Mouse (Mus musculus) small intestine, adult 2 months (tissue): ENCODE data around the gene Slc35f3. TPM values are rescaled to one million over a fixed set of nuclear protein-coding genes. Genes with fewer than 3 reads are reported as not detected.

Experiments
- H3K27ac ChIP-seq: fragments of 200-500 bp; 2 replicates; pipeline ENCODE4 v1.5.1; 2012; ENCODE audit warnings: low read depth, low read length, control low read depth, inconsistent platforms; ENCODE audit not compliant: insufficient read depth
- H3K27me3 ChIP-seq: fragments of 200-500 bp; 2 replicates; pipeline ENCODE4 v1.6.1; 2012; ENCODE audit warnings: mild to moderate bottlenecking, moderate library complexity, low read length, inconsistent platforms; ENCODE audit not compliant: control insufficient read depth, insufficient read depth
- H3K36me3 ChIP-seq: fragments of 200-500 bp; 2 replicates; pipeline ENCODE4 v1.6.1; 2012; ENCODE audit warnings: mild to moderate bottlenecking, low read length, control low read depth, inconsistent platforms; ENCODE audit not compliant: control insufficient read depth, insufficient read depth
- H3K4me1 ChIP-seq: fragments of 200-500 bp; 2 replicates; pipeline ENCODE4 v1.6.1; 2012; ENCODE audit warnings: low read length, inconsistent platforms, mixed read lengths; ENCODE audit not compliant: control insufficient read depth, insufficient read depth, insufficient read length
- H3K4me3 ChIP-seq: fragments of 200-500 bp; 2 replicates; pipeline ENCODE4 v1.5.1; 2012; ENCODE audit warnings: low read depth, mild to moderate bottlenecking, control low read depth, inconsistent platforms, low read length, moderate library complexity
- CTCF ChIP-seq: fragments of 200-500 bp; IDR thresholded peaks from 2 replicates; pipeline ENCODE4 v1.5.1; 2012; ENCODE audit warnings: low read depth, mild to moderate bottlenecking, control low read depth, inconsistent platforms, low read length, moderate library complexity, mixed read lengths; ENCODE audit not compliant: insufficient replicate concordance, insufficient read length; ENCODE audit errors: extremely low read depth
- POLR2A ChIP-seq: fragments of 200-500 bp; IDR thresholded peaks from 2 replicates; pipeline ENCODE4 v1.6.1; 2012; ENCODE audit warnings: low read depth, mild to moderate bottlenecking, control low read depth, inconsistent platforms, low read length, moderate library complexity
- WGBS: fragments of 180-500 bp; shearing (Covaris S2); methylation state at CpG from one replicate; pipeline ENCODE4 v1.1.7; 2018; 5-methylcytosine and 5-hydroxymethylcytosine counted together
- polyA plus RNA-seq: library from polyadenylated mRNA; depleted of rRNA; stranded (reverse); fragments of >200 nt; gene quantifications from 2 replicates; pipeline ENCODE4 v1.2.3, GENCODE M21; 2012

The Slc35f3 gene
- polyA plus RNA-seq, 1 experiment: not detected

DNA sequence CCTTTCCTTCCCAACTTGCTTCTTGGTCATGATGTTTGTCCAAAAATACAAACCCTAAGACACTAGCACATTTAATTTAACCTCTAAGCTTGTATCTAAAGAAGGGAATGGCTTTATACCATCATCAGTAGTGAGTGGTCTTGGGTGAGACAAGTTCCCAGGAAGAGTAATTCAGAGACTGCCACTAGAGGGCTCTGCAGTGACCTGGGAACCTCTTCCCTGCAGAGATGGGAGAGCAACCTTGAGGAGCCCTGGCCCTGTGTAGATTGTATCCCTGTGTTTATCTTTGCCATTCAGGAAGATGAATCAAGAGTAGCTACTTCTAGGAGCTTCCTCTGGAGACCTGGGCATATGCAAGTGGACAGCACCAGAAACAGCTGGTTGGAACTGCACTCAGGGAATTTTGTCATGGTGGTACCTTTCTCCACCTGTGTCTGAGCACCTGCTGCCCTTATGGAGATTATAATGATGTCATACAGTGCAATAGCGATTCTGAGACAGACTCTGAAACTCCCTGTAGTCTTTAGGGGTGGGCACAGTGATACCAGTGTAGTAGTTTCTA lies 993 bp upstream of the Slc35f3 start:
- H3K27ac ChIP-seq: no peak overlapping the region
- H3K4me1 ChIP-seq: no peaks in the 10 kb centered on the region
- H3K4me3 ChIP-seq: no peak overlapping the region
- peak; percentile 61; the same call in 1 of the 2 replicates for TF ChIP-seq CTCF
- no peak for TF ChIP-seq POLR2A
- H3K36me3 ChIP-seq: no peaks in the 10 kb centered on the region
- peaks cover 12% of the 10 kb centered on the region for H3K27me3 ChIP-seq
- 11% methylated on average over 1 of the region's 1 CpGs for WGBS

DNA sequence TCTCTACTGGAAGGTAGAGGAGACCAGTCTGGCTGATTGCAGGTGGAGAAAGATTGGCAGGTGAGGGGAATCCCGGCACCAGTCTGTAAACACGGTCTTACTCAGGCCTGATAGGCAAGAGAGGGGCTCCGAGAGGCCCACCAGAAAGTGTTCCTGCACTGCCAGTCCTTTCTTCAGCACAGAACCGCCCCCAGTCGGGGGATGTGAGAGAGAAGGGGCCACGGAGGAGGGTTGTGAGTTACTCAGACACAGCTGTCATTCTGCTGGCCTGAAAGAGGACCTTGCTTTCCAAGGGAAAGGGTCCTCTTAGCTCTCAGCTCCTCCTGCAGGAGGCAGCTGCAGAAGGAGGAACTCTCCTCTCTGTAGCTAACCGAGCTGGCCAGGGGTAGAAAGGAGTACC lies 975 bp downstream of the Slc35f3 start:
- WGBS: 22% methylated on average over 7 of the region's 7 CpGs
- TF ChIP-seq CTCF (no peak), POLR2A (no peak)
- H3K36me3 ChIP-seq: no peaks in the 10 kb centered on the region
- no peak overlapping the region for H3K4me3 ChIP-seq
- peaks cover 12% of the 10 kb centered on the region for H3K27me3 ChIP-seq
- no peaks in the 10 kb centered on the region for H3K4me1 ChIP-seq
- no peak overlapping the region for H3K27ac ChIP-seq

DNA sequence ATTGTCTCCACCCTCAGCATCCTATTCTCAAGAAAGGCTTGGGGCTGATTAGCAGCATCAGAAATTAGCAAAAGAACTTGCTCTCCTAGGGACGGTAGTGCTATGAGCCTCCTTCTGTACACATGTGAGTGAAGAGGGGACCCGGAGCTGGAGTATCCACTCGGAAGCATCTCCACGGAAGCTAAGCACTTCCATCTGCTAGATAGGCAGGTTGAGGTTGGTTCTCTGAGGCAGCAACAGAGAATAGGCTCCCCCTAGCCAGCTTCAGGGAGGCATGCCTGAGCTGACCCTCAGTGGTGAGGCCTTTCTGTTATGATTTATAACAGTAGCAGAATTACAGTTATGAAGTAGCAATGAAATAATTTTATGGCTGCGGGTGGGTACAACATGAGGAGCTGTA lies 2.0 kb downstream of the Slc35f3 start:
- H3K27ac ChIP-seq: no peak overlapping the region
- H3K4me3 ChIP-seq: no peak overlapping the region
- H3K36me3 ChIP-seq: no peaks in the 10 kb centered on the region
- WGBS: 77% methylated on average over 5 of the region's 5 CpGs
- no peaks in the 10 kb centered on the region for H3K4me1 ChIP-seq
- TF ChIP-seq CTCF: no peak
- TF ChIP-seq POLR2A: no peak
- H3K27me3 ChIP-seq: peaks cover 12% of the 10 kb centered on the region

DNA sequence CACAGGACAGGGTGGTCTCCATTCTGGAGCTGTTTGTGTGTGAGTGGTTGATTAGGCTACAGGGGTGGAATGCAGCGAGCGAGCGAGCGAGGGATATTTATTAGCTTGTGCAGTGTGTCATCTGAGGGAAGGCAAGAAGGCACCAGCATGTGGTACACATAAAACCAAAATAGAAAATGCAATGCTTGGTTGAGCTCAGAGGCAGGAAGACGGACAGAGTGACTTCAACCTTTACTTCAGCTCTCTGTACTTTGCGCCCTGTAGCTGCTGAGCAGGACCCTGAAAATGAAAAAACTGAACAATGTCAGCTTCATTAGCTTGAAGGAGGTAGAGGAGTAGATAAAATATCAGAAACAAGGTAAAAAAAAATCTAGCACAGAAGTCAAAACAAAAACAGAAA lies 3.2 kb downstream of the Slc35f3 start:
- Histone ChIP-seq H3K27ac (no peak overlapping the region), H3K27me3 (peaks cover 12% of the 10 kb centered on the region), H3K4me3 (no peak overlapping the region), H3K36me3 (no peaks in the 10 kb centered on the region), H3K4me1 (no peaks in the 10 kb centered on the region)
- no peak for TF ChIP-seq POLR2A
- no peak for TF ChIP-seq CTCF
- 87% methylated on average over 6 of the region's 6 CpGs for WGBS

DNA sequence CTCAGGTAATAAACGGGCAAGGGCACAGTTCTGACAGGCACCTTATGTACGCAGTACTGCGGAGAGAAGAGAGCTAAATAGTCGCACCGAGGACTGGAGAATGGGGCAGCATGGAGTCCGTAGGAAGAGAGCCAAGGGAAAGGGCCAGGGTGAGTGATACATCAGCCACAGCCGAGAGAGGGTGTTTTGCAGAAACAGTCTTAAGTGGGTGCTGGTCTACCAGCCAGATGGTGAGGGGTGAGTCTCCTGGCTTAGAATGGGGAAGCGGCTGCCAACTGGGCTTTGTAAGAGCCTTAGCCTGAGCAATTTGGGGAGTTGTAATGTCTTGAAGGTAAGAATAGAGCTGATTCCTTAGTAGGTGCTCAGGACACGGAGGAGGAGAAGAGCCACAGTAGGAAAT lies 8.8 kb downstream of the Slc35f3 start:
- TF ChIP-seq POLR2A (no peak), CTCF (no peak)
- H3K4me1 ChIP-seq: no peaks in the 10 kb centered on the region
- H3K27me3 ChIP-seq: no peaks in the 10 kb centered on the region
- H3K4me3 ChIP-seq: no peak overlapping the region
- WGBS: 80% methylated on average over 9 of the region's 9 CpGs
- no peak overlapping the region for H3K27ac ChIP-seq
- no peaks in the 10 kb centered on the region for H3K36me3 ChIP-seq

DNA sequence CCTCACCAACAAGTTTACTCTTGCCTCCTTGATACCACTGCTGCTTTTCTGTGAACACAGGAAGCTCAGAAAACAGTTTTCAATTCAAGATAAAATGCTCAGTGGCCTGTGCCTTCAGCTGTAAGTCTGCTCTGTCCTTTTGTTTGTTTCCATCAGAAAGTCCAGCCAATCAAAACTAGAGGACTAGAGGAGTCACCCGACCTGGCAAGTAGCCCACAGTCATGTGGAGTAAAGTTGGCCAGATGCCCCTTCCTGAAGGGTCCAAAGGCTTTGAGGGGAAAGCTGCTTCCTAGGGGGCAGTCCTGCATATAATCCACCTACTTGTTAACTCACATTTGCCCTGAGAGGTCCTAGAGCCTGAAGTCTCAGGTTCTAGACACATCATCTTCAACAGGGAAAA lies 10.7 kb downstream of the Slc35f3 start:
- Histone ChIP-seq H3K27me3 (no peaks in the 10 kb centered on the region), H3K27ac (no peak overlapping the region), H3K4me3 (no peak overlapping the region), H3K4me1 (no peaks in the 10 kb centered on the region), H3K36me3 (no peaks in the 10 kb centered on the region)
- TF ChIP-seq POLR2A (no peak), CTCF (no peak)
- 12% methylated on average over 1 of the region's 1 CpGs for WGBS

DNA sequence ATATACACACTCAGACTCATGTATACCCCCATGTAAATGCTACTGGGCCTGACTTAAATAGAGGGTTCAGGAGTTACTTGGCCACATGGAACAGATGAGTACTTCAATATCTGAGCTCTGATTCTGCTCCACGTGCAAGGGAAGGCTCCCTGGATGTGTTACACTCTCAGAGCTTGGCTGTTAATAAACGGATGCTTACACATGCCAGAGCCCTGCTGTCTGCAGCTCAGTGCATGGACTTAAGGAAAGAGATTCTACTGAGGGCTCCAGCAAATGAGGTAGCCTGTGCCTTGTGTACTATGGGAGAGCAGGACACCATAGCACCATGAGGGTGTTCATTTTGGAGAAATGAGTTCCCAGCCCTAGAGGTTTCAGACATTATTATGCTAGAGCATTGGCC lies 26.6 kb downstream of the Slc35f3 start:
- Histone ChIP-seq H3K4me3 (no peak overlapping the region), H3K27ac (no peak overlapping the region), H3K4me1 (no peaks in the 10 kb centered on the region), H3K27me3 (no peaks in the 10 kb centered on the region), H3K36me3 (no peaks in the 10 kb centered on the region)
- TF ChIP-seq POLR2A (no peak), CTCF (no peak)
- WGBS: 57% methylated on average over 2 of the region's 2 CpGs
